Mouse (Mus musculus) liver, embryonic 13.5 days (tissue): Measurements from ENCODE around the gene Wdr5. TPM values are rescaled to one million over a fixed set of nuclear protein-coding genes. Genes with fewer than 3 reads are reported as not detected.

Experiments used
- ATAC-seq: fragments of 200-750 bp; cut with Nextera tagmentation; 2 replicates; pipeline ENCODE4 v1.8.0; 2017; ENCODE audit warnings: low read depth, mild to moderate bottlenecking, moderate number of reproducible peaks, moderate library complexity
- DNase-seq: peaks from one replicate; pipeline ENCODE4 v3.0.0; 2022
- H3K27ac ChIP-seq: fragments of 300-500 bp; sonication (generic); 2 replicates; pipeline ENCODE4 v1.5.1; 2015; ENCODE audit warnings: moderate library complexity, mild to moderate bottlenecking, inconsistent platforms
- H3K27me3 ChIP-seq: fragments of 300-500 bp; sonication (generic); 2 replicates; pipeline ENCODE4 v1.6.1; 2015; ENCODE audit warnings: mild to moderate bottlenecking, inconsistent platforms
- H3K36me3 ChIP-seq: fragments of 300-500 bp; sonication (generic); 2 replicates; pipeline ENCODE4 v1.6.1; 2015; ENCODE audit warnings: mild to moderate bottlenecking, inconsistent platforms
- H3K4me1 ChIP-seq: fragments of 300-500 bp; sonication (generic); replicated peaks from 2 replicates; pipeline ENCODE4 v1.6.1; 2015; ENCODE audit warnings: inconsistent platforms
- H3K4me2 ChIP-seq: fragments of 300-500 bp; sonication (generic); 2 replicates; pipeline ENCODE4 v1.6.1; 2015; ENCODE audit warnings: inconsistent platforms, mild to moderate bottlenecking, moderate library complexity
- H3K4me3 ChIP-seq: fragments of 300-500 bp; sonication (generic); replicated peaks from 2 replicates; pipeline ENCODE4 v1.5.1; 2015; ENCODE audit warnings: mild to moderate bottlenecking, inconsistent platforms
- H3K9ac ChIP-seq: fragments of 300-500 bp; sonication (generic); 2 replicates; pipeline ENCODE4 v1.6.1; 2015; ENCODE audit warnings: mild to moderate bottlenecking, inconsistent platforms
- H3K9me3 ChIP-seq: fragments of 300-500 bp; sonication (generic); replicated peaks from 2 replicates; pipeline ENCODE4 v1.6.1; 2016; ENCODE audit warnings: inconsistent platforms
- WGBS: fragments of 180-500 bp; shearing (Covaris S2); methylation state at CpG from one replicate; pipeline ENCODE4 v1.1.7; 2015; ENCODE audit not compliant: insufficient replicate concordance; 5-methylcytosine and 5-hydroxymethylcytosine counted together
- polyA plus RNA-seq: library from polyadenylated mRNA; unstranded; fragments of >200 nt; fragmentation: Nextera tagmentation; extraction: Ambion mirVana; gene quantifications from 2 replicates; pipeline ENCODE4 v1.2.1, GENCODE M21; 2015

Gene Wdr5
- polyA plus RNA-seq, 1 experiment from 2014 or later, result 32.1 TPM

DNA sequence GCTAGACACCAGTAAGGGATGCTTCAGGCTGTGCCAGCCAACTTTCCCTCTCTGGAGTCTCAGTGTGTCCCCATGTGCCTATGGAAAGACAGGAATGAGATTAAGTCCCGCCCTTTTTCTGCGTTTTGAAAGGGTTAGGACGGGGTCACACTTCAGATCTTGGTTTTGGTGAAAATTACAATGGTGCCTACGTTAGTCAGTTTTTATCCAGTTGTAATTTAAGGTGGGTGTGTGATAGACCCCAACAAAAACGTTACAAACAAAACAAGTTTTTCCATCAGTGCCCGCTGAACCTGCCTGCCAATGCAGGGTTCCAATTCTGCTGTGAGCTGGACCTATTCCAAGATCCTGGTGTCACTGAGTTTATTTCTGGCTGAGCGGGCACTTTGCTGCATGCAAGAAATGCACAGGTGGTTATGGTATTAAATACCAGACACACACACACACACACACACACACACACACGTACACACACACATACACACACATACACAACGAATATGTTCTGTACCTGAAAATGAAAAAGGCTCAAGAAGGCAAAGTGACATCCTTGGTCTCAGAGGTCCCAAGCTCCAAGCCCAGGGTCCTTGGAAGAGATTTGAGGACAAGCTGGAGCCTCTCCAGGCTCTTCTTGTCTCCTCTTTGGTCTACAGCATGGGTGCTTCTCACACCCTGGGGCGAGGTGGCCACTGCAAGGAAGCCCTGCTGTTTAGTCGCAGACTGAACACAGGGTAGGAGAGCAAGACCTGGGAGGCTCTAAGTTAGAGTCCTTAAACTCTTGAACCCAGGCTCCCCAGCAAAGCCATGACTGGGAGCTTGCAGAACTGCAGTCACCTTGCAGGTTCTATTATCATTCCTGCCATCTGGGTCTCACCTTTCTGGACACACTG, 38.4 kb upstream of the Wdr5 start:
- H3K4me1 ChIP-seq, result peaks cover 57% of the 10 kb centered on the region
- peak overlapping the region; percentile 93 for H3K27ac ChIP-seq
- peak overlapping the region; percentile 90 for H3K9ac ChIP-seq
- 34% methylated on average over 11 of the region's 11 CpGs for WGBS
- no peaks in the 10 kb centered on the region for H3K9me3 ChIP-seq
- DNase-seq (no peak), ATAC-seq (no peak)
- no peaks in the 10 kb centered on the region for H3K27me3 ChIP-seq
- H3K4me3 ChIP-seq, result peak overlapping the region; percentile 94
- peaks cover 13% of the 10 kb centered on the region for H3K36me3 ChIP-seq
- H3K4me2 ChIP-seq, result peak overlapping the region; percentile 87

DNA sequence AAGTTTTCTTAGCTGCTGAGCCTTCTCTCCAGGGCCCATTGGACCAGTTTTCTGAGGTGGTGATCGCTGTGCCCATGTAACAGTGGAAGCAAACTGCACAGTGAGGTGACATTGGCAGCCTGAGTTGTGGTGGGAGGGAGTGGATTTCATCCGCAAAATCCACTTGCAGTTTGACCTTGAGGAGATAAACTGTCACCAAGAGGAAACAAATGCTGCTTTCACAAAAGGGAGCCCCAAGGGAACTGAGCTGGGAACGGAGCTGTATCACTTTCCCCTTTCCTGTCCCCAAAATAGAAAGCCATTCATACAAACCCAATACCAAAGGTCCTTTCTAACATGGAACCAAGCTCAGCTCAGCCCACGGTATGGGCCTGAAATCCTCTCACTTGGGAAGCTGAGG, 35.1 kb upstream of the Wdr5 start:
- Histone ChIP-seq H3K9ac (0 out of 2 replicates have a peak overlapping the region, but pooled peaks have one; percentile 4), H3K36me3 (no peaks in the 10 kb centered on the region)
- WGBS, result 49% methylated on average over 4 of the region's 4 CpGs

DNA sequence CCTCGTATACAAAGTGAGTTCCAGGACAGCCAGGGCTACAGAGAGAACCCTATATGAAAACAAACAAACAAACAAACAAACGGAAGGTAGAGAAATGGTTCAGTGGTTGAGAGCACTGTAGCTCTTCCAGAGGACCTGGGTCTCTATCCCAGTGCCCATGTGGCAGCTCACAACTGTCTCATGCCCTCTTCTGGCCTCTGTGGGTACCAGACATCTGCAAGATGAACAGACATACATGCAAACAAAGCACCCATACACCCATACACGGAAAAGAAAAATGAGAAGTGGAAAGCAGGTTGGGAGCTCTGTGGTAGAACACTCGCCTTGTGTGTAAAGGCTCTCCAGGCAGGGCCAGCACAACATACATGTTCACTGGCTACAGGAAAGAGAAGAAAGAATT, 34.6 kb upstream of the Wdr5 start:
- ATAC-seq (no peak), DNase-seq (no peak)
- WGBS, result 53% methylated on average over 4 of the region's 4 CpGs
- H3K27me3 ChIP-seq, result no peaks in the 10 kb centered on the region
- H3K4me1 ChIP-seq, result peaks cover 25% of the 10 kb centered on the region
- no peak overlapping the region for H3K9ac ChIP-seq
- no peaks in the 10 kb centered on the region for H3K9me3 ChIP-seq
- no peak overlapping the region for H3K4me3 ChIP-seq
- H3K4me2 ChIP-seq, result no peak overlapping the region
- no peaks in the 10 kb centered on the region for H3K36me3 ChIP-seq
- peak overlapping the region; percentile 9; the same call in 1 of the 2 replicates for H3K27ac ChIP-seq

More for the DNA sequence above, 35.1 kb upstream of the Wdr5 start:
- peaks cover 25% of the 10 kb centered on the region for H3K4me1 ChIP-seq
- DNase-seq (no peak), ATAC-seq (no peak)
- H3K4me2 ChIP-seq, result no peak overlapping the region
- H3K4me3 ChIP-seq, result no peak overlapping the region
- H3K27me3 ChIP-seq, result no peaks in the 10 kb centered on the region
- H3K27ac ChIP-seq, result peak overlapping the region; percentile 50
- no peaks in the 10 kb centered on the region for H3K9me3 ChIP-seq

DNA sequence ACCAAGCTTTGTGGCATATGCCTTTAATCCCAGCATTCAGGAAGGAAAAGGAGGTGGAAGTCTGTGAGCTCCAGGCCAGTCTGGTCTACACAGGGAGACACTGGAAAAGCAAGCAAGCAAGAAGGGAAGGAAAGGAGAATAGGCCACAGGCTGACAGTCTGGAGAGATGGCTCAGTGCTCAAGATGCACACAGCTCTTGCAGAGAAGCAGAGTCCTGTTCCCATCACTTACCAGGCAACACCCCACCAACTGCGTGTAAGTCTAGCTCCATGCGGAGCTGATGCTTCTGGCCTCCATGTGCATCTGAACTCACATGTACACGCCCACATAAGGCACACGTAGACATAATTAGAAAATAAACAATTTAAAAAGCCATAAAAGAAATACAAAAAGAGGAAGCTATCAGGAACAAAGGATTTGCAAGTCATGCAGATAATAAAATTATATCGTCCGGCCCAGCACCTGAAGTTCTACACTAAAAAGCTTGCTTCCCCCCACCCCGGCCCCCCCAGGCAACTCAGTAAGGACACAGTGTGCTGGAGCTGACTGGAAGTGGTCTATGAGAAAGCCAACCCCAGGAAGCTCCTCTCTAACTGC, 32.6 kb upstream of the Wdr5 start:
- H3K4me3 ChIP-seq, result no peak overlapping the region
- H3K9me3 ChIP-seq, result no peaks in the 10 kb centered on the region
- H3K4me1 ChIP-seq, result peaks cover 20% of the 10 kb centered on the region
- no peak overlapping the region for H3K9ac ChIP-seq
- ATAC-seq, result no peak
- no peak overlapping the region for H3K4me2 ChIP-seq
- DNase-seq, result no peak
- H3K27me3 ChIP-seq, result no peaks in the 10 kb centered on the region
- 53% methylated on average over 7 of the region's 7 CpGs for WGBS
- H3K36me3 ChIP-seq, result no peaks in the 10 kb centered on the region
- H3K27ac ChIP-seq, result no peak overlapping the region

GRCm38 (mm10) chr2:27486725-27487124, 28.2 kb upstream of the Wdr5 start:
- Histone ChIP-seq H3K27ac (peak overlapping the region; percentile 43), H3K27me3 (no peaks in the 10 kb centered on the region), H3K9me3 (no peaks in the 10 kb centered on the region), H3K4me2 (no peak overlapping the region), H3K9ac (0 out of 2 replicates have a peak overlapping the region, but pooled peaks have one; percentile 29), H3K4me1 (peaks cover 31% of the 10 kb centered on the region), H3K4me3 (no peak overlapping the region), H3K36me3 (no peaks in the 10 kb centered on the region)
- DNase-seq, result no peak
- ATAC-seq, result no peak
- WGBS, result 51% methylated on average over 4 of the region's 4 CpGs

DNA sequence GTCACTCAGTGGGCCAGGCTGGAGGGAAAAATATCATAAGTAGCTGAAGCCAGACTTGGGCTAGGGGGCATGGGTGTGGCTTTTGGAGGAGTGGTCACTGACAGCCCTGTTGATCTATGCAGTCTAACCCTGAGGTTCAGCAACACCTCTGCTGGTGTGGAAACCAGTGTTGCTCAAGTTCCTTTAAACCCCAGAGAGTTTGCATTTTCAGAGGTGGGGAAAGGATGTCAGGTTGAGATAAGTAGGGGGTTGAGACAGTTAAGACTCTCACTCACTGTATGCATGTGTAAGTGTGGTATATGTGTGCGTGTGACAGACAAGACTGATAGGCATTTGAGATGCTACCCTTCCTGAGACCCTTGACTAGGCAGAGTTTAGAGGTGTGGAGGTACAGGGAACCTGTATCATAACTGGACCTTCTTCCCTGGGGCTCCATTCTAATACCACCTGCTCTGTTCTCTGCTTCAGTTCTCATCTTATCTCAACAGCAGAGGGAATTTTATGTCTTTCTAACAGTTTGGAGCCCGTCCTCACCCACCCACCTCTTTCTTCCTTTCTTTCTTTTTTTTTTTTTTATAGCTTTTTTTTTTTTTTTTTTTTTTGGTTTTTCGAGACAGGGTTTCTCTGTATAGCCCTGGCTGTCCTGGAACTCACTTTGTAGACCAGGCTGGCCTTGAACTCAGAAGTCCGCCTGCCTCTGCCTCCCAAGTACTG, 27.5 kb upstream of the Wdr5 start:
- H3K4me3 ChIP-seq, result no peak overlapping the region
- no peaks in the 10 kb centered on the region for H3K27me3 ChIP-seq
- 0 out of 2 replicates have a peak overlapping the region, but pooled peaks have one; percentile 29 for H3K9ac ChIP-seq
- no peak overlapping the region for H3K4me2 ChIP-seq
- H3K36me3 ChIP-seq, result no peaks in the 10 kb centered on the region
- DNase-seq, result peak; percentile 22
- no peaks in the 10 kb centered on the region for H3K9me3 ChIP-seq
- H3K4me1 ChIP-seq, result peaks cover 31% of the 10 kb centered on the region
- ATAC-seq, result peak; percentile 77
- WGBS, result 39% methylated on average over 3 of the region's 4 CpGs
- H3K27ac ChIP-seq, result peak overlapping the region; percentile 43

DNA sequence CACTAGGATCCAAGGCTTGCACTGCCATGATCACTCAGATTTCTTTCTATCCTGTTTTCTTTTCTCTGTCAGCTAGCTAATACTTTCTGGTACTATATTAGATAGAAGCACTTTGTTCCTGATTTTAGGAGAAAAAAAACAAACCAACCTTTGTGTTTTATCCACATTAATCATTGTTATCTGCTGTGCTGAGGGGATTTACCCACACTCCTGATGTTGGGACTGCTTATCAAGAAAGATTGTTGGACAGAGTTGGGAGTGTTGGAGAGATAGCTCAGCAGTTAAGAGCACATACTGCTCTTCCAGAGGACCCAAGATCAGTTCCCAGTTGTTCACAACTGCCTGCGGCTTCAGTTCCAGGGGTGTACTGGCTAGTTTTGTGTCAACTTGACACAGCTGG, 26.6 kb upstream of the Wdr5 start:
- Histone ChIP-seq H3K9ac (no peak overlapping the region), H3K36me3 (no peaks in the 10 kb centered on the region), H3K4me1 (peaks cover 31% of the 10 kb centered on the region), H3K4me2 (no peak overlapping the region), H3K9me3 (no peaks in the 10 kb centered on the region), H3K27ac (no peak overlapping the region), H3K27me3 (no peaks in the 10 kb centered on the region), H3K4me3 (no peak overlapping the region)
- 54% methylated on average over 1 of the region's 1 CpGs for WGBS
- ATAC-seq (no peak), DNase-seq (no peak)

GRCm38 (mm10) chr2:27490939-27491338, 24.0 kb upstream of the Wdr5 start:
- Histone ChIP-seq H3K4me3 (no peak overlapping the region), H3K9ac (no peak overlapping the region), H3K4me2 (no peak overlapping the region), H3K27ac (no peak overlapping the region), H3K9me3 (no peaks in the 10 kb centered on the region; the same call in 1 of the 2 replicates), H3K36me3 (no peaks in the 10 kb centered on the region), H3K27me3 (no peaks in the 10 kb centered on the region), H3K4me1 (peaks cover 31% of the 10 kb centered on the region)
- ATAC-seq (peak; percentile 59), DNase-seq (no peak)
- 17% methylated on average over 2 of the region's 2 CpGs for WGBS

DNA sequence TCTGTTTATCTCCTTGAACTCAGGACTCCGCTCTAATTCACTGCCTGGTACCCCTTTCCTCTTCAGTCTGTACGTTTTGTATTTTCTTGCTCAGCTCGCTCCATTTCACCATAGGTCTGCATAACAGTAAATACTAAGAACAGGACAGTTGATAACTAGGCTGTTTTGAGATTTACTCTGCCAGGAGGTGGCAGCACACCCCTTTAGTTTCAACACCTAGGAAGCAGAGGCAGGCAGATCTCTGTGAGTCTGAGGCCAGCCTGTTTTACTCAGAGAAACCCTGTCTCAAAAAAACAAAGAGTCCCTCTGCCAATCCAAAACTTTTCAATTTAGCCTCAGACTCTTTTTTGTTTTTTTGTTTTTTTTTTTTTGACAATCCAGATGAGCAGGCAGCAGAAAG, 21.0 kb upstream of the Wdr5 start:
- H3K4me2 ChIP-seq, result no peak overlapping the region
- H3K9ac ChIP-seq, result no peak overlapping the region
- 81% methylated on average over 3 of the region's 3 CpGs for WGBS
- H3K9me3 ChIP-seq, result peaks cover 12% of the 10 kb centered on the region; the same call in 1 of the 2 replicates
- H3K4me3 ChIP-seq, result no peak overlapping the region
- DNase-seq, result no peak
- no peaks in the 10 kb centered on the region for H3K36me3 ChIP-seq
- H3K4me1 ChIP-seq, result peaks cover 11% of the 10 kb centered on the region
- no peak for ATAC-seq
- H3K27me3 ChIP-seq, result no peaks in the 10 kb centered on the region
- H3K27ac ChIP-seq, result no peak overlapping the region

GRCm38 (mm10) chr2:27496391-27497028, 18.4 kb upstream of the Wdr5 start:
- ATAC-seq (no peak), DNase-seq (no peak)
- Histone ChIP-seq H3K36me3 (no peaks in the 10 kb centered on the region), H3K4me2 (peak overlapping the region; percentile 33), H3K27ac (no peak overlapping the region), H3K9ac (peak overlapping the region; percentile 17; the same call in 1 of the 2 replicates), H3K27me3 (no peaks in the 10 kb centered on the region), H3K4me1 (0 out of 2 replicates have a peak, but pooled peaks cover under 1% of the 10 kb centered on the region), H3K4me3 (peak overlapping the region; percentile 25), H3K9me3 (peaks cover 12% of the 10 kb centered on the region; the same call in 1 of the 2 replicates)
- 69% methylated on average over 23 of the region's 23 CpGs for WGBS
